Mouse (Mus musculus) kidney, embryonic 15.5 days (tissue): ENCODE results near the gene Sec24d. TPM values are rescaled to one million over a fixed set of nuclear protein-coding genes. Genes with fewer than 3 reads are reported as not detected.
"Not testable (repeated sequence)": the region's sequence is repeated elsewhere in the genome, so short reads cannot be mapped to it uniquely, and the experiment has no call there.

ENCODE experiments used
- ATAC-seq: fragments of 200-750 bp; cut with Nextera tagmentation; replicated peaks from 2 replicates; pipeline ENCODE4 v1.8.0; 2017; ENCODE audit warnings: moderate TSS enrichment; ENCODE audit not compliant: low FRiP score
- H3K27ac ChIP-seq: fragments of 300-500 bp; sonication (generic); 2 replicates; pipeline ENCODE4 v1.5.1; 2015; ENCODE audit warnings: mild to moderate bottlenecking, inconsistent platforms
- H3K27me3 ChIP-seq: fragments of 300-500 bp; sonication (generic); 2 replicates; pipeline ENCODE4 v1.6.1; 2015; ENCODE audit warnings: inconsistent platforms
- H3K36me3 ChIP-seq: fragments of 300-500 bp; sonication (generic); 2 replicates; pipeline ENCODE4 v1.6.1; 2015; ENCODE audit warnings: inconsistent platforms
- H3K4me1 ChIP-seq: fragments of 300-500 bp; sonication (generic); 2 replicates; pipeline ENCODE4 v1.6.1; 2015; ENCODE audit warnings: inconsistent platforms
- H3K4me2 ChIP-seq: fragments of 300-500 bp; sonication (generic); 2 replicates; pipeline ENCODE4 v1.6.1; 2015; ENCODE audit warnings: moderate library complexity, mild to moderate bottlenecking, inconsistent platforms
- H3K4me3 ChIP-seq: fragments of 300-500 bp; sonication (generic); replicated peaks from 2 replicates; pipeline ENCODE4 v1.5.1; 2015; ENCODE audit warnings: mild to moderate bottlenecking, inconsistent platforms
- H3K9ac ChIP-seq: fragments of 300-500 bp; sonication (generic); 2 replicates; pipeline ENCODE4 v1.6.1; 2015; ENCODE audit warnings: mild to moderate bottlenecking, inconsistent platforms
- H3K9me3 ChIP-seq: fragments of 300-500 bp; sonication (generic); replicated peaks from 2 replicates; pipeline ENCODE4 v1.6.1; 2016; ENCODE audit warnings: inconsistent platforms
- WGBS: fragments of 180-500 bp; shearing (Covaris S2); methylation state at CpG from one replicate; pipeline ENCODE4 v1.1.7; 2015; ENCODE audit warnings: mixed read lengths; 5-methylcytosine and 5-hydroxymethylcytosine counted together
- polyA plus RNA-seq: library from polyadenylated mRNA; unstranded; fragments of >200 nt; fragmentation: Nextera tagmentation; extraction: Ambion mirVana; gene quantifications from 2 replicates; pipeline ENCODE4 v1.2.1, GENCODE M21; 2015

The Sec24d gene
- polyA plus RNA-seq, 1 experiment from 2014 or later = 72.6 TPM

DNA sequence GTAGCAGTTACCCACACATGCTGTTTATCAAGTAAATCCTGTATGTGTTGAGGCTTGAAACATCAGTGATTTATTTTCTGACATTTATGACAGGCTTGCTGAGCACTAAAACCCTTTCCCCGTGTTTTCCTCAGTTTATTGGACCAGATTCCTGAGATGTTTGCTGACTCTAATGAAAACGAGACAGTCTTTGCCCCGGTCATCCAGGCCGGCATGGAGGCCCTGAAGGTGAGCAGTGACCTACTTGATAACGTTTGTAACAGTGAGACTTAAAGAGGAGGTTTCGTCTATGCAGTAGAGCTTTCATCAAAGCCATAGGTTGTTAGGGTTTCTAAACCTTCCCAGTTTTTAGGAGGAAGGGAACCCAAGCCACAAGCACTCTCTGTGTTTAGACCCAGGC lies 76.4 kb downstream of the Sec24d start:
- Histone ChIP-seq H3K27ac (no peak overlapping the region), H3K4me3 (no peak overlapping the region), H3K27me3 (no peaks in the 10 kb centered on the region), H3K9ac (no peak overlapping the region), H3K9me3 (no peaks in the 10 kb centered on the region), H3K4me1 (no peaks in the 10 kb centered on the region), H3K36me3 (peaks cover 60% of the 10 kb centered on the region), H3K4me2 (no peak overlapping the region)
- no peak for ATAC-seq
- 48% methylated on average over 6 of the region's 6 CpGs for WGBS

GRCm38 (mm10) chr3:123348080-123348802 lies 81.0 kb downstream of the Sec24d start:
- Histone ChIP-seq H3K36me3 (peaks cover 54% of the 10 kb centered on the region), H3K4me1 (no peaks in the 10 kb centered on the region), H3K9me3 (no peaks in the 10 kb centered on the region), H3K4me2 (no peak overlapping the region), H3K4me3 (no peak overlapping the region), H3K27me3 (no peaks in the 10 kb centered on the region), H3K27ac (no peak overlapping the region), H3K9ac (no peak overlapping the region)
- ATAC-seq = no peak
- 78% methylated on average over 12 of the region's 12 CpGs for WGBS

- H3K4me2 ChIP-seq = no peak overlapping the region
- H3K36me3 ChIP-seq = peaks cover 57% of the 10 kb centered on the region
- no peaks in the 10 kb centered on the region for H3K4me1 ChIP-seq
- no peak overlapping the region for H3K4me3 ChIP-seq
- no peaks in the 10 kb centered on the region for H3K9me3 ChIP-seq
- no peak overlapping the region for H3K27ac ChIP-seq
- WGBS = 85% methylated on average over 8 of the region's 8 CpGs
- H3K9ac ChIP-seq = no peak overlapping the region
- no peaks in the 10 kb centered on the region for H3K27me3 ChIP-seq
- ATAC-seq = no peak
These were observed 83.3 kb downstream of the Sec24d start for GRCm38 (mm10) chr3:123350602-123351001.

GRCm38 (mm10) chr3:123351519-123351918 lies 84.3 kb downstream of the Sec24d start:
- no peak overlapping the region for H3K4me2 ChIP-seq
- H3K27ac ChIP-seq = no peak overlapping the region
- no peak overlapping the region for H3K4me3 ChIP-seq
- no peaks in the 10 kb centered on the region for H3K4me1 ChIP-seq
- peaks cover 54% of the 10 kb centered on the region for H3K36me3 ChIP-seq
- no peaks in the 10 kb centered on the region for H3K9me3 ChIP-seq
- H3K9ac ChIP-seq = no peak overlapping the region
- ATAC-seq = no peak
- no peaks in the 10 kb centered on the region for H3K27me3 ChIP-seq
- WGBS = 73% methylated on average over 2 of the region's 2 CpGs

- ATAC-seq = no peak
- Histone ChIP-seq H3K9me3 (no peaks in the 10 kb centered on the region), H3K4me3 (no peak overlapping the region), H3K9ac (no peak overlapping the region), H3K36me3 (peaks cover 69% of the 10 kb centered on the region), H3K27me3 (no peaks in the 10 kb centered on the region), H3K27ac (no peak overlapping the region), H3K4me2 (no peak overlapping the region), H3K4me1 (no peaks in the 10 kb centered on the region)
- WGBS = 70% methylated on average over 6 of the region's 6 CpGs
These were observed 85.9 kb downstream of the Sec24d start for GRCm38 (mm10) chr3:123353183-123353582.

GRCm38 (mm10) chr3:123353661-123354060 lies 86.4 kb downstream of the Sec24d start:
- H3K4me3 ChIP-seq = no peak overlapping the region
- no peaks in the 10 kb centered on the region for H3K27me3 ChIP-seq
- no peak overlapping the region for H3K27ac ChIP-seq
- H3K9me3 ChIP-seq = no peaks in the 10 kb centered on the region
- H3K4me1 ChIP-seq = no peaks in the 10 kb centered on the region
- no peak overlapping the region for H3K9ac ChIP-seq
- 94% methylated on average over 12 of the region's 12 CpGs for WGBS
- no peak for ATAC-seq
- no peak overlapping the region for H3K4me2 ChIP-seq
- H3K36me3 ChIP-seq = peaks cover 69% of the 10 kb centered on the region

DNA sequence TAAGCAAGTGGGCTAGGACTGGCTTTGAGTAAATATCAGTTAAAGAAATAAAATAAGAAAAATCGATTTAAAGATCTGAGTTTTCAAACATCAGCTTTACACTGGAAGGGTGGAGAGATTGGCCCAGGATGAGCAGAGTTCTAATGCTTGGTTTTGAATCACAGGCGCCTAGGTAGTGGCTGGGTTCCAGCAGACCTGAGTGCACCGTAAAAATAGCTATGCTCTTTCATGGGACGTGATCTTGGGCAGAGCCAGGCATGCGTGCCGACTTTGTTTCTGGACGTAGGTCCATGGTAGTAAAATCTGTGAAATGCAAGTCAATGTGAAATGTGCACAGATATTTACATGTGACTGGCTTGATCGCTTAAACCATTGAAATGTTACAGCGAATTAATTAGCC lies 87.1 kb downstream of the Sec24d start:
- Histone ChIP-seq H3K27me3 (no peaks in the 10 kb centered on the region), H3K4me3 (no peak overlapping the region), H3K4me2 (no peak overlapping the region), H3K27ac (no peak overlapping the region), H3K4me1 (no peaks in the 10 kb centered on the region), H3K36me3 (peaks cover 69% of the 10 kb centered on the region), H3K9me3 (no peaks in the 10 kb centered on the region), H3K9ac (no peak overlapping the region)
- 87% methylated on average over 9 of the region's 9 CpGs for WGBS
- ATAC-seq = no peak

DNA sequence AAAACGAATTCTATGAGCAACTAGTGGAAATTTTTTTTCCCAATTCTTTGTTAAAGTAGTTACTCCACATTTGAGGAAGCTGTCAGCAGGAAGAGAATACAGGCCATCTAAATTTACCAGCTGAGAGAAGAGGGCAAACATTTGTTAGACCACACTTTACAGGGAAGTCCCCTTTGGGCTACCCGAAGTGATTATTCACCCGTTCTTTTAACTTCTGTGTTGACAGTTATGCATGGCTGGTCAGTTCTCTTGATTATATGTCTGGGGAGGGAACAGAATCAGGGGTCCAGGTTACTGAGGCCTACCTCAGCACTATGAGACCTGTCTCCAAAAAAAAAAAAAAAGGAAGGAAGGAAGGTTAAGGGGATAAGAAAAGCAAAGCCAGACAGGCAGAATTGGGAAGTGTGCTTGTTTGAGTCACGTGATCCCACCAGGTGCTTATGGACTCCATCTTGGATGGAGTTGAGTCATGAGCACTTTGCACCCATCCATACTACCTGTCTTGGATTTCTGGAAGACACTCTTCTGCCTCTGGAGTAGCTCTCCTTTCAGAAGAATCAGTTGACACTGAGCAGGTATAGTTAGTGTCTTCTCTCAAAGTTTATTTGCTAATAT lies 89.2 kb downstream of the Sec24d start:
- H3K36me3 ChIP-seq = peaks cover 74% of the 10 kb centered on the region
- no peaks in the 10 kb centered on the region for H3K9me3 ChIP-seq
- H3K27me3 ChIP-seq = no peaks in the 10 kb centered on the region
- no peak overlapping the region for H3K4me2 ChIP-seq
- WGBS = 56% methylated on average over 4 of the region's 4 CpGs
- no peaks in the 10 kb centered on the region for H3K4me1 ChIP-seq
- no peak overlapping the region for H3K27ac ChIP-seq
- no peak for ATAC-seq
- no peak overlapping the region for H3K9ac ChIP-seq
- H3K4me3 ChIP-seq = no peak overlapping the region

DNA sequence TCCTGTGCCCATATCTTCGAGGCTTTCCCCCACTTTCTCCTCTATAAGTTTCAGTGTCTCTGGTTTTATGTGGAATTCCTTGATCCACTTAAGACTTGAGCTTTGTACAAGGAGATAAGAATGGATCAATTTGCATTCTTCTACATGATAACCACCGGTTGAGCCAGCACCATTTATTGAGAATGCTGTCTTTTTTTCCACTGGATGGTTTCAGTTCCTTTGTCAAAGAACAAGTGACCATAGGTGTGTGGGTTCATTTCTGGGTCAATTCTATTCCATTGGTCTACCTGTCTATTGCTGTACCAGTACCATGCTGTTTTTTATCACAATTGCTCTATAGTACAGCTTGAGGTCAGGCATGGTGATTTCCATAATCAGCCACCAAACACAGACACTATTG lies 99.6 kb downstream of the Sec24d start:
- H3K9ac ChIP-seq, H3K4me2 ChIP-seq, ATAC-seq, H3K9me3 ChIP-seq, H3K27me3 ChIP-seq, H3K4me3 ChIP-seq, H3K4me1 ChIP-seq, H3K27ac ChIP-seq: not testable (repeated sequence)
- peaks cover 89% of the 10 kb centered on the region for H3K36me3 ChIP-seq
- WGBS = 87% methylated on average over 2 of the region's 2 CpGs

DNA sequence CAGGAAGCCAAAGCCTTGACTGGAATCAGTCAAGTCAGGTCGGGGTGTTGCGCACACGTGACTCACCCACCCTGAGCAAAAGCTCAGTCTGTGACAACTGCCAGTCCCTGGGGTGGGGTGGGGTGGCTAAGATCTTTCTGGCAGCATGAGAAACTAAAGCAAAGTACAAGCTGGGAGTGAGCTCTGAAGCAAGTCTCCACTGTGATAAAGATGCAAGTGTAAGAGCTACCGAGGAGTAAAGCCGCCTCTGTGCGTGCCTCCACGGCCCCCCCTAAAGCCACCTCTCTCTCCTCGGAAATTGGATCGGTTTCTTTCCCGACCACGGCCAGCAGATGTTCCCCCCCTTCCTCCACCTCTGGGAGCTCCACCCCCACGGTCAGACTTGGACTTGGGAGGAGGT lies 101.9 kb downstream of the Sec24d start:
- no peaks in the 10 kb centered on the region for H3K27me3 ChIP-seq
- H3K4me2 ChIP-seq = no peak overlapping the region
- no peak overlapping the region for H3K4me3 ChIP-seq
- WGBS = 81% methylated on average over 12 of the region's 12 CpGs
- H3K27ac ChIP-seq = no peak overlapping the region
- peaks cover 74% of the 10 kb centered on the region for H3K36me3 ChIP-seq
- no peaks in the 10 kb centered on the region for H3K4me1 ChIP-seq
- no peaks in the 10 kb centered on the region for H3K9me3 ChIP-seq
- no peak for ATAC-seq
- H3K9ac ChIP-seq = no peak overlapping the region

DNA sequence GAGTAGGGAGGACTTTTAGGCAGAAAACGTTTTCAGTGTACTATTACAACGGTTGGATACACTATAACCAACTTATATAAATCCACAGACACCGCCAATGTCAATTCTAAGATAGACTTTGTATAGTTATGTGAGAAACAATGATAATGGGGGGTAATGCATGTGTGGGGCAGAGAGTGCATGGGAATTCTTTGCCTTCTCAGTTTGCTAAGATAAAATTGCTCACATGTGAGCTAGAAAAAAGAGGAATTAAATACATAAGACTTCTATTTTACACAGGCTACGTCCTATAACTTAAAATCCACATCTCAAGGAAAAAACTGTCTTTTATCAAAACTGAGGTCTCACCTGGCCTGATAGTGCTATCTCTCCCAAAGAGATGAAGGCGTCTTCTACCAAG lies 103.7 kb downstream of the Sec24d start:
- no peak overlapping the region for H3K4me2 ChIP-seq
- no peak overlapping the region for H3K9ac ChIP-seq
- H3K36me3 ChIP-seq = peaks cover 72% of the 10 kb centered on the region
- H3K4me3 ChIP-seq = no peak overlapping the region
- no peak overlapping the region for H3K27ac ChIP-seq
- H3K4me1 ChIP-seq = no peaks in the 10 kb centered on the region
- WGBS = 92% methylated on average over 5 of the region's 5 CpGs
- no peaks in the 10 kb centered on the region for H3K27me3 ChIP-seq
- ATAC-seq = no peak
- H3K9me3 ChIP-seq = no peaks in the 10 kb centered on the region

DNA sequence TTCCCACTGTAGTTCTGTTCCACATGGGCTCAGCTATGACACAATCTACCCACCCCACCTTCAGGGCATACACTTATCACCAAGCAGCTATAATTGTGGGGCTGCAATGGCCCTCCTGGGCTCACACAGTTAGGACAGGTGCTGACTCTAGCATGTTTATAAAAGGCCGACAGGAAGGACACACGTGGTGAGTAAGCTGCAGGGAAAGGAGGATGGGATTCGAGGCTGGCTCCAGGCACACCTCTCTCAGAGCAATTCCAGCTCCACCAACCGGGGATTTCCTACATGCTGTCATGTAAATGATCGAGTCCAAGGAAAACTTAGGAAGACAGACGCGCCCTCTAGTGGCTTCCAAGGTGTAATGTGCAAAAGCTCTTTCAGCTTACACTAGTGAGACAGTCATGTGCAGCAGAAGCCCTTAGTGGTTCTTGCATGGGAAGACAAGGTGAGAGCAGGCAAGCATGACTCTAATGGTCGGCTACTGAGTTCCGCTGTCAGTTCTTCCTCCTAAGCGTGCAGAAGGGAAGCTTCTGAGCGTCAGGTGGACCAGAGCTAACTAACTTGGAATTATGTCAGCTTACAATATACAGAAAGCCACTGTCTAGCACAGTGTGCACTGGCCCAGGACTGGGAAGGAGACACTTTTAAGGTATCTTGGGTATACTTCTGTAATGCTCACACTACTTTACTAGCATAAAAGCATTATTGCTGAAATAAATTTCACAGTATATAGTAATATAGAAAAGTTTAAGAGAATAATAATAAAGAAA lies 104.7 kb downstream of the Sec24d start:
- Histone ChIP-seq H3K9me3 (no peaks in the 10 kb centered on the region), H3K4me2 (no peak overlapping the region), H3K4me1 (no peaks in the 10 kb centered on the region), H3K27ac (no peak overlapping the region), H3K27me3 (no peaks in the 10 kb centered on the region), H3K4me3 (no peak overlapping the region), H3K36me3 (peaks cover 70% of the 10 kb centered on the region), H3K9ac (no peak overlapping the region)
- ATAC-seq = peak; percentile 73; the same call in 1 of the 2 replicates
- 26% methylated on average over 11 of the region's 11 CpGs for WGBS
